In the genomic region with DNA sequence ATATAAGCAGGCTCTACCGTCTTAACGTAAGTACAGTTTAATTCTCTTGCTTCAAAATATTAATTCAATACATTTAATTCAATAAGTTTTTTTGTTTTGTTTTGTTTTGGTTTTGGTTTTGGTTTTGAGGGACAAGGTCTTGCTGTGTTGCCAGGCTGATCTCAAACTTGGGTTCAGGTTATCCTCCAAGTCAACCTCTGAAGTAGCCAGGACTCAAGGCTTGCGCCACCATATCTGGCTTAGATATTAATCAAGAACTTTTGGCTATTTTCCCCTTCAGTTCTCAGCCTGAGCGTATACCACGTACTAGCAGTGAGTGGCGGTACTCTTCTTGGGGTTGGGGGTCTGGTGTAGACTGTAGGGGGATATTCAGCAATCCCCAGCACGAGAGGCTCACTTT, we compare ENCODE assay signal across 19 mouse cellular contexts. TPM values are rescaled to one million over a fixed set of nuclear protein-coding genes. Genes with fewer than 3 reads are reported as not detected.
"Had no signal": no experiment of that assay in that cellular context is flagged by ENCODE, and none has a peak within 500 bp of the region (broad histone marks: within the 10 kb centered on the region; RNA-seq: fewer than 3 reads in every experiment).

No protein-coding gene starts in this region.

- H3K9ac ChIP-seq: neural tube, embryonic 13.5 days; neural tube, embryonic 15.5 days; stomach, embryonic 15.5 days had no signal

- DNase-seq: retina, postnatal 1 day; right cerebral cortex, adult 18-20 months; right cerebral cortex, postnatal 14 days; right cerebral cortex, postnatal 25 days; right cerebral cortex, postnatal 4 days; spleen, adult 18-20 months; thymus, adult 18-20 months; thymus, adult 2 months; thymus, postnatal 14 days; thymus, postnatal 25 days; thymus, postnatal 36 days; thymus, postnatal 4 days had no signal

- H3K4me2 ChIP-seq: neural tube, embryonic 13.5 days; neural tube, embryonic 15.5 days; stomach, embryonic 15.5 days had no signal

- H3K27me3 ChIP-seq: neural tube, embryonic 13.5 days; neural tube, embryonic 15.5 days; stomach, embryonic 15.5 days had no signal

- H3K36me3 ChIP-seq: neural tube, embryonic 13.5 days; neural tube, embryonic 15.5 days; stomach, embryonic 15.5 days had no signal

- H3K9me3 ChIP-seq: neural tube, embryonic 13.5 days; neural tube, embryonic 15.5 days; stomach, embryonic 15.5 days had no signal

- H3K4me3 ChIP-seq: neural tube, embryonic 13.5 days; neural tube, embryonic 15.5 days; stomach, embryonic 15.5 days had no signal

- H3K27ac ChIP-seq: neural tube, embryonic 13.5 days; neural tube, embryonic 15.5 days; stomach, embryonic 15.5 days; stomach, postnatal 0 days had no signal

- H3K4me1 ChIP-seq: neural tube, embryonic 15.5 days; stomach, embryonic 15.5 days had no signal

RNA-seq across cellular contexts. Expression of gene Slc13a4, which starts 5.3 kb away (rescaled TPM):
- total RNA-seq: neutrophil, adult 5-6 weeks had no signal

RNA-seq across cellular contexts. Expression of gene Fam180a, which starts 23.4 kb away (rescaled TPM):
- total RNA-seq: neutrophil, adult 5-6 weeks had no signal
- polyA plus RNA-seq: neural tube, embryonic 14.5 days; thymus, postnatal 0 days had no signal
